Mouse (Mus musculus): ENCODE data around the gene Fam19a5.

- no peak for TF ChIP-seq CTCF (IDR thresholded peaks at IDR 0.05; ENCODE audit: extremely low read depth, insufficient read length, insufficient replicate concordance, low read depth, low read length)
- no peak for TF ChIP-seq POLR2A (IDR thresholded peaks at IDR 0.05; ENCODE audit: low read depth, low read length)
Observed at GRCm38 (mm10) chr15:87702821-87703220, 158.7 kb downstream of the Fam19a5 start.
